Mouse (Mus musculus): ENCODE results near the gene Cyp2e1.

Gene Cyp2e1

DNA sequence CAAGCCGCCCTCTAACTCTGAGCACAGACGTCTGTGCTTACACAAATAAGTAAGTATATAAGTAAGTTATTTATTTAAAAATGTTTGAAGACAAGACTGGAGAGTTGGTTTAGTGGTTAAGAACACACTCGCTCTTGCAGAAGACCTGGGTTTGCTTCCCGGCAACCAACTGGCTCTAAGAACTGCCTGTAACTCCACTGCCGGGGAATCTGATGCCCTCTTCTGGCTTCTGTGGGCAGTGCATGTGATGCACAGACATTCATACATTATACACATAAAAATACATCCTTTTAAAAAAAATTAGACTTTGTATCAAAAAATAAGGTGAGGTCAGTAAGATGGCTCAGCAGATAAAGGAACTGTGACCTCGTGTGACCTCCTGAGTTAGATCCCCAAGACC is 47.0 kb downstream of the Cyp2e1 start:
- DNase-seq (ENCODE audit: low read depth, low spot score) = no peak

DNA sequence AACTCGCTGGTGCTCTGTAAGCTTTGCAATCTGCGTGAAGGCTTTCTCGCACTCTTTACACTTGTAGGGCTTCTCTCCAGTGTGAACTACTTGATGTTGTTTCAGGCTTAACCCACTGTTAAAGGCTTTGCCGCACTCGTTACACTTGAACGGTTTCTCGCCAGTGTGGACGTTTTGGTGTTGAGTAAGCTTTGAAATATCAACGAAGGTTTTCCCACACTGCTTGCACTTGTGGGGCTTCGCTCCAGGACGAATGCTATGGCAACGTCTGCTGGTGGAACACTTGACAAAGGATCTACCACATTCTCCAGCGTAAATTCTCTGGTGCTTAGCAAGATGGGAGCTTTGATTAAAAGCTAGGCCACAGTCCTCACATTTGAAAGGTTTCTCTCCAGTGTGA is 48.2 kb downstream of the Cyp2e1 start:
- DNase-seq (ENCODE audit: low read depth, low spot score) = no peak

DNA sequence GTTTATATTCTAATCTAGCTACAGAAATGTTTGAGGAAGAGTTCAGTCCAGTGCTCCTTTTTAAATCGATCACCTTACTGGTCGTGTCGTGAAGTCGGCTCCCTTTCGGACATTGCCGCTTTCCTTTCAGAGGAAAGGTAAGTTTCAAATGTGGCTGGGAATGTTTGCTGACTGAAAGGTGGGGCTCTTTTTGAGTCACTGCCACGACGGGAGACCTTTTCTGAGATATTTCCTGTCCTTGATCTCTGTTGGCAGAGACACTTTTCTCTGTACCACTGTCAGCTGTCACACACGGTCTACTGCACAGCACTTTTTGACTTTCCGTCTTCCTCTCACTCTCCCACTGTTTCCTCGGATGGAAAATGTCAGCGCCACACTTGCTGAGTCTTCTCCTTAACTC is 49.3 kb downstream of the Cyp2e1 start:
- DNase-seq (ENCODE audit: low read depth, low spot score) = no peak

DNA sequence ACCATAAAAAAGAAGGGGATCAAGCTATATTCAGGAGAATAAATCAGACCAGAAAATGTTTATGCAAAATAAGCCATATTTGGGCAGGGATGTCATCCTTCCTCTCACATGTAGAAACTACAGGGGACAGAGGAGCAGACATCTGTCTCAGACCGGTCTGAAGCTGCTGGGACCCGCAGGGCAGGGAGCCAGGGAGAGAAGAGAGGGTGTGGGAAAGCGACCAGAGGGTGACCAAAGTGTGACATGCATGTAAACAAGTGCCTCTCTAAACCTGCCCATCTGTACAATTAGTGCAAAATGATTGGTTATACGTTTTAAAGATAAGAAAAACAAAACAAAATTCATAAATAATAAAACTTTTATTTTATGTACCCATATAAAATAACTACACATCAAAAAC is 56.6 kb downstream of the Cyp2e1 start:
- DNase-seq (ENCODE audit: low read depth, low spot score) = no peak

DNA sequence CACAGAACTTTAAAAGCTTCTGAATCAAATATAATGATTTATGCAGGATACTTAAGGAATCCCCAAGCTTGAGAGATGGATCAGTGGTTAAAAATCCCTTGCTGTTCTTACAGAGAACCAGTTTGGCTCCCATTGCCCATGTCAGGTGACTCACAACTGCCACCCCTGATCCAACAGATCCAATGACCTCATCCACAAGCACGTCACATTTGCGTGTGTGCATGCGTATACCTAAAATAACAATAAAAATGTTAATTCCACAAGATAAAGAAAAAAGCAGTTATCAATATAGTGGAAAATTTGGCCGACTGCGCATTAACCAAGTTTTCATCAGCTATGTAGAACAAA is 57.7 kb downstream of the Cyp2e1 start:
- DNase-seq (ENCODE audit: low read depth, low spot score) = no peak

DNA sequence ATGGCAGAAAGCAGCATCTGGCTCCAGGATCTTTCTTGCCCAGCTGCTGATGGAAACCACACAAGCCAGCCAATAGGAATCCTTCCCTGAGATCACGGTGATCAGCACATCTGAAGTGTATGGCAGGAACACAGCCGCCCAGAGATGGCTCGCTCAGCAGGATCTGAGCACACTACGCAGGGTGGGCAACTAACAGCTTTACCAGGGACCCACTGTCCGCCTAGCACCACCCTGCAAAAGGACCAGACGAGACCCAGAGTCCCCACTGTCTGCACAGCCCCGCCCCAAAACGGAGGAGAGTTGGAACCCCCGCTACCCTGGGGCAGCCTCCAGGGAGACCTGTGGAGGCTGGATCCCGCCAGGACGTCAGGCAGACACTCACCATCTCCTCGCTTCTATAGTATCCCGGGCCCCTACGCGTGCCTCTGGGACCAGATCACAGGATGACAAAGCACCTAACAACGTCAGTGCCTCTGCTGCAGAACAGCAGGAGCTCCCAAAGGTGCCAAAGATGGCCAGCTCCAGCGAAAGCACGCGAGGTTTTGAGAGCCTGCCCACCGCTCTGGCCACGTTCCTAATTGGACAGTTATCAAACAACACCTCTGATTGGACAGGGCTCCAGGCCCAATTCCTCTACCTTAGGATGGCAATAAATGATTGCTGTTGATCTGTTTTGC is 58.3 kb downstream of the Cyp2e1 start, which contains the start of gene Zfp941:
Zfp941 (minus strand) TSS at position 526 of the 677 bp plus-strand sequence.
- no peak for DNase-seq (ENCODE audit: low read depth, low spot score)

DNA sequence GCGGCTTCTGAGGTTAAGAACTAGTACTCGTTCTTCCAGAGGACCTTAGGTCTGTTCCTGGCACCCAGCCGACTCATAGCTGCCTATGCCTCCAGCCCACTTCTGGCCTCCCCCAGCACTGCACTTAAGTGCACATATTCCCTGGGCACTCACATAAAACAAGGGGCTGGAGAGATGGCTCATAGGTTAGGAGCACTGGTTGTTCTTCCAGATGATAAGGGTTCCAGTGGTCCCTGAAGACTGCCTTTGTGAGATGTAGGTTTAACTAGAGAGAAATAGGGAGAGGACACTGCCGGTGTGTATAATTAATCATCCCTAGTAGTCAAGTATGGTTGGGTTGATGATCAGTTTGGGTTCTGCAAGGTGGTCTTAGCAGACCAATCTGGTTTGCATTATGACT is 59.2 kb downstream of the Cyp2e1 start:
- no peak for DNase-seq (ENCODE audit: low read depth, low spot score)
